Comparison of ENCODE assay signal across 8 mouse cellular contexts in the genomic region with DNA sequence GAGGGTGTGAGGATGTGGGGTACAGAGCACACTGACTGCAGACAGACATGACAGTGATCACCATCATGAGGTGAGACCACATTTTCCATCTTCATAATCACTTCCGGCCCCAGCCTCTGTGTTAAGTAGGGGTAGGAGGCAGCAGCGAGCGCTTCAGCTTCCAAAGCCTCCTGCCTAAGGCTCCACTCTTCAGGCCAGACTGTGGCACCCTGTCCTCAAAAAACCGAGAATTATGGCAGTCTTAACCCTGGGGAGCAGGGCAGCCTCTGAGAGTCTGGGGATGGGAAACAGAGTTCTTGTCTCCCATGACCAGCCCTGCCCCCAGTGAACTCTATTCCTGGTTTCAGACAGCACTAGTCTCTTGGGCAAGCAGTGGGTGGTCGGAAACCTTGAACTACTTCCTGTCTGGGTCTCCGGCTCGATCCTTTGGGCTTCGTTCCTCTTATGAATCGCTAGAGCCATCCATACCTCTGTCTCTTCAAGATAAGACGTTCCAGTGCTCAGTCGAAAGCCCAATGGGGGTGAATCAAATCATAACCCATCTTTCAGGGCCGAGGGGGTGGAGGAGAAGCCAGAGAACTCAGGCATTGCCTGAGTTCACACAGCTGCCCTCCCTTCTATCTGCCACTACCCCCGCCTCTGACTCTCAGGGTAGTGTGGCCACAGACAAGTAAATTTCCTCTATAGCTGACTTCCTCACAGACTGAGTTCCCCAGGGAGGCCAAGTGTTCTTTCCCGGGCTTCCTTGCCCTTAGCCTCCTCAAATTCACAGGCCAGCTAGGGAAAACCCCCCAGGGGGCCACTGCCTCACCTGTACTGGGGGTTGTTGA. TPM values are rescaled to one million over a fixed set of nuclear protein-coding genes. Genes with fewer than 3 reads are reported as not detected.
DNase-seq lines count a peak whose midpoint lies in the region; ATAC-seq and TF ChIP-seq lines count a peak whose summit lies in the region.

No protein-coding gene starts in this region.

- no peaks in the 10 kb centered on the region for H3K9me3 ChIP-seq in ES-E14 (ENCODE audit: control insufficient read depth, insufficient read depth, low read depth, low read length)
- H3K9me3 ChIP-seq in forebrain, embryonic 16.5 days (ENCODE audit: control insufficient read depth, low read length) = no peaks in the 10 kb centered on the region
- H3K9me3 ChIP-seq in liver, embryonic 16.5 days (replicated peaks; ENCODE audit: control insufficient read depth, low read length) = no peaks in the 10 kb centered on the region
- no peaks in the 10 kb centered on the region for H3K9me3 ChIP-seq in neural tube, embryonic 14.5 days (ENCODE audit: control insufficient read depth, low read length)

- H3K4me3 ChIP-seq in ES-E14 (ENCODE audit: insufficient read depth in 1 of 2, low read depth in 1 of 2, low read length in 2 of 2, poor library complexity in 1 of 2, severe bottlenecking in 1 of 2) = peak overlapping the region; percentile 30 to 51
- no peak overlapping the region for H3K4me3 ChIP-seq in forebrain, embryonic 16.5 days (replicated peaks; ENCODE audit: low read length)
- no peak overlapping the region for H3K4me3 ChIP-seq in liver, embryonic 16.5 days (ENCODE audit: low read depth, low read length)
- H3K4me3 ChIP-seq in neural tube, embryonic 14.5 days (ENCODE audit: low read depth, low read length) = no peak overlapping the region

- H3K4me1 ChIP-seq in ES-E14 (ENCODE audit: control insufficient read depth in 2 of 2, insufficient read depth in 2 of 2, low read length in 2 of 2, poor library complexity in 1 of 2) = peaks cover 7 to 39% of the 10 kb centered on the region in 2 experiments; a peak in 3 of 4 replicates
- H3K4me1 ChIP-seq in forebrain, embryonic 16.5 days (replicated peaks; ENCODE audit: control insufficient read depth, insufficient read depth, low read length) = peaks cover 18% of the 10 kb centered on the region
- H3K4me1 ChIP-seq in liver, embryonic 16.5 days (ENCODE audit: control insufficient read depth, low read depth, low read length) = peaks cover 29% of the 10 kb centered on the region
- peaks cover 14% of the 10 kb centered on the region; the same call in 1 of the 2 replicates for H3K4me1 ChIP-seq in neural tube, embryonic 14.5 days (ENCODE audit: control insufficient read depth, insufficient read depth, low read length)

- H3K4me2 ChIP-seq in forebrain, embryonic 16.5 days (ENCODE audit: low read length) = 0 out of 2 replicates have a peak overlapping the region, but pooled peaks have one; percentile 2
- H3K4me2 ChIP-seq in liver, embryonic 16.5 days (ENCODE audit: low read depth, low read length) = peak overlapping the region; percentile 42
- H3K4me2 ChIP-seq in neural tube, embryonic 14.5 days (ENCODE audit: low read depth, low read length) = no peak overlapping the region

- in situ Hi-C loops in ES-E14 (cut with MboI; ENCODE audit: low sequenced_read_pairs in 2 of 2, unreplicated experiment in 2 of 2) = loop anchor here in 1 of 2 experiments (25.0 kb wide), 1 partner anchor 312 kb away; the partner anchor contains the start of genes Hpdl, Mutyh and Toe1

- peak overlapping the region; percentile 98 for H3K27ac ChIP-seq in ES-E14 (ENCODE audit: insufficient read depth, low read depth, low read length, poor library complexity, severe bottlenecking)
- peak overlapping the region; percentile 54 for H3K27ac ChIP-seq in forebrain, embryonic 16.5 days (ENCODE audit: low read length)
- H3K27ac ChIP-seq in liver, embryonic 16.5 days (ENCODE audit: low read length) = peak overlapping the region; percentile 39
- H3K27ac ChIP-seq in neural tube, embryonic 14.5 days (ENCODE audit: low read depth, low read length) = peak overlapping the region; percentile 56

- peaks cover 19% of the 10 kb centered on the region for H3K36me3 ChIP-seq in ES-E14 (ENCODE audit: control insufficient read depth, insufficient read depth, low read length, poor library complexity, severe bottlenecking)
- no peaks in the 10 kb centered on the region for H3K36me3 ChIP-seq in forebrain, embryonic 16.5 days (ENCODE audit: control insufficient read depth, insufficient read depth)
- H3K36me3 ChIP-seq in liver, embryonic 16.5 days (ENCODE audit: control insufficient read depth, insufficient read depth) = no peaks in the 10 kb centered on the region
- peaks cover 10% of the 10 kb centered on the region for H3K36me3 ChIP-seq in neural tube, embryonic 14.5 days (ENCODE audit: control insufficient read depth, insufficient read depth, low read length)

- WGBS in forebrain, embryonic 16.5 days = 79% methylated on average over 14 of the region's 14 CpGs
- WGBS in liver, embryonic 16.5 days (ENCODE audit: insufficient replicate concordance) = 12% methylated on average over 14 of the region's 14 CpGs
- 72% methylated on average over 14 of the region's 14 CpGs for WGBS in neural tube, embryonic 14.5 days

- ATAC-seq in forebrain, embryonic 16.5 days = no peak
- ATAC-seq in inflammation-experienced regulatory T-cells, adult 6 months = peak; percentile 75
- no peak for ATAC-seq in liver, embryonic 16.5 days (ENCODE audit: low read depth)
- no peak for ATAC-seq in neural tube, embryonic 14.5 days (ENCODE audit: low read depth)

- DNase-seq in A20 (ENCODE audit: low read depth, low spot score) = peak; percentile 85
- DNase-seq in ES-E14 (ENCODE audit: low read depth, low spot score) = no peak
- no peak for DNase-seq in embryo, embryonic 10.5 days (ENCODE audit: low spot score)
- no peak for DNase-seq in embryo, embryonic 10 days (ENCODE audit: low spot score)

- H3K9ac ChIP-seq in ES-E14 (ENCODE audit: insufficient read depth, low read depth, low read length, poor library complexity, severe bottlenecking) = peak overlapping the region; percentile 75
- H3K9ac ChIP-seq in forebrain, embryonic 16.5 days (replicated peaks; ENCODE audit: low read depth, low read length) = peak overlapping the region; percentile 22
- H3K9ac ChIP-seq in liver, embryonic 16.5 days (ENCODE audit: low read depth, low read length) = 0 out of 2 replicates have a peak overlapping the region, but pooled peaks have one; percentile 20
- no peak overlapping the region for H3K9ac ChIP-seq in neural tube, embryonic 14.5 days (replicated peaks; ENCODE audit: low read depth, low read length)

- H3K27me3 ChIP-seq in forebrain, embryonic 16.5 days (replicated peaks; ENCODE audit: control insufficient read depth, insufficient read depth, low read length) = no peaks in the 10 kb centered on the region
- no peaks in the 10 kb centered on the region for H3K27me3 ChIP-seq in liver, embryonic 16.5 days (ENCODE audit: control insufficient read depth, insufficient read depth, low read depth, low read length)
- no peaks in the 10 kb centered on the region for H3K27me3 ChIP-seq in neural tube, embryonic 14.5 days (ENCODE audit: control insufficient read depth, insufficient read depth, low read length)

TF ChIP-seq in ES-E14, 5 proteins besides CTCF, POLR2A, EP300 and RAD21:
- TF ChIP-seq CHD2 (IDR thresholded peaks at IDR 0.05; ENCODE audit: low read depth, low read length) = no peak
- no peak for TF ChIP-seq MAFK (IDR thresholded peaks at IDR 0.05; ENCODE audit: insufficient read depth, low read depth, low read length)
- no peak for TF ChIP-seq HCFC1 (IDR thresholded peaks at IDR 0.05; ENCODE audit: borderline replicate concordance, insufficient read depth, low read length)
- TF ChIP-seq ZNF384 (IDR thresholded peaks at IDR 0.05; ENCODE audit: low read depth, low read length) = no peak
- TF ChIP-seq ZC3H11A (IDR thresholded peaks at IDR 0.05; ENCODE audit: borderline replicate concordance, low read depth, low read length) = no peak

RNA-seq across cellular contexts. Expression of gene Btbd19, which starts 0.8 kb away (rescaled TPM):
- 51.2 and 87.1 TPM in 2 replicates for total RNA-seq in ES-E14 (2012; rRNA removed)
- 4.3 and 4.8 TPM in 2 replicates for polyA plus RNA-seq in forebrain, embryonic 16.5 days (2015; fragmentation: Nextera tagmentation; extraction: Ambion mirVana)
- 10 to 100 TPM; 24.8 to 27.2 (median 25.0) TPM for polyA plus RNA-seq in inflammation-experienced regulatory T-cells, adult 6 months (2017; shearing (Covaris generic))
- 1.5 and 1.8 TPM in 2 replicates for polyA plus RNA-seq in liver, embryonic 16.5 days (2015; fragmentation: Nextera tagmentation; extraction: Ambion mirVana)
- 2.7 and 3.9 TPM in 2 replicates for polyA plus RNA-seq in neural tube, embryonic 14.5 days (2014; fragmentation: Nextera tagmentation; extraction: Ambion mirVana)

RNA-seq across cellular contexts. Expression of gene Tctex1d4, which starts 1.9 kb away (rescaled TPM):
- total RNA-seq in ES-E14 (2012; rRNA removed) = 0.49 and 1.2 TPM in 2 replicates
- 0.35 and 0.53 TPM in 2 replicates for polyA plus RNA-seq in forebrain, embryonic 16.5 days (2015; fragmentation: Nextera tagmentation; extraction: Ambion mirVana)
- polyA plus RNA-seq in inflammation-experienced regulatory T-cells, adult 6 months (2017; shearing (Covaris generic)) = 1 to 10 TPM; 2.0 to 4.1 (median 3.1) TPM
- polyA plus RNA-seq in liver, embryonic 16.5 days (2015; fragmentation: Nextera tagmentation; extraction: Ambion mirVana) = 0.11 TPM in 1 of 2 replicates, not detected in the other
- polyA plus RNA-seq in neural tube, embryonic 14.5 days (2014; fragmentation: Nextera tagmentation; extraction: Ambion mirVana) = not detected in 2 replicates

RNA-seq across cellular contexts. Expression of gene Plk3, which starts 9.0 kb away (rescaled TPM):
- 26.7 and 28.3 TPM in 2 replicates for total RNA-seq in ES-E14 (2012; rRNA removed)
- polyA plus RNA-seq in forebrain, embryonic 16.5 days (2015; fragmentation: Nextera tagmentation; extraction: Ambion mirVana) = 9.6 and 10.2 TPM in 2 replicates
- polyA plus RNA-seq in inflammation-experienced regulatory T-cells, adult 6 months (2017; shearing (Covaris generic)) = 10 to 100 TPM; 13.4 to 19.8 (median 18.8) TPM
- polyA plus RNA-seq in liver, embryonic 16.5 days (2015; fragmentation: Nextera tagmentation; extraction: Ambion mirVana) = 2.2 TPM in 2 replicates
- 16.1 and 19.1 TPM in 2 replicates for polyA plus RNA-seq in neural tube, embryonic 14.5 days (2014; fragmentation: Nextera tagmentation; extraction: Ambion mirVana)

RNA-seq across cellular contexts. Expression of gene Ptch2, which starts 28.9 kb away (rescaled TPM):
- 28.2 and 80.0 TPM in 2 replicates for total RNA-seq in ES-E14 (2012; rRNA removed)
- polyA plus RNA-seq in forebrain, embryonic 16.5 days (2015; fragmentation: Nextera tagmentation; extraction: Ambion mirVana) = 2.9 and 5.5 TPM in 2 replicates
- polyA plus RNA-seq in inflammation-experienced regulatory T-cells, adult 6 months (2017; shearing (Covaris generic)) = under 1 TPM in 2 of 3 experiments, not detected in 1; 0.15 to 0.24 TPM
- polyA plus RNA-seq in liver, embryonic 16.5 days (2015; fragmentation: Nextera tagmentation; extraction: Ambion mirVana) = 0.67 and 0.69 TPM in 2 replicates
- polyA plus RNA-seq in neural tube, embryonic 14.5 days (2014; fragmentation: Nextera tagmentation; extraction: Ambion mirVana) = 5.6 and 6.4 TPM in 2 replicates

RNA-seq across cellular contexts. Expression of gene Rps8, which starts 31.3 kb away (rescaled TPM):
- total RNA-seq in ES-E14 (2012; rRNA removed) = 3,133 and 3,400 TPM in 2 replicates
- 418 and 427 TPM in 2 replicates for polyA plus RNA-seq in forebrain, embryonic 16.5 days (2015; fragmentation: Nextera tagmentation; extraction: Ambion mirVana)
- polyA plus RNA-seq in inflammation-experienced regulatory T-cells, adult 6 months (2017; shearing (Covaris generic)) = 100 to 1,000 TPM; 670 to 888 (median 878) TPM
- polyA plus RNA-seq in liver, embryonic 16.5 days (2015; fragmentation: Nextera tagmentation; extraction: Ambion mirVana) = 514 and 522 TPM in 2 replicates
- polyA plus RNA-seq in neural tube, embryonic 14.5 days (2014; fragmentation: Nextera tagmentation; extraction: Ambion mirVana) = 549 and 599 TPM in 2 replicates

Comparison
In these comparisons a context has a peak if more than half of its experiments do, and no peak if none do; other contexts are left out.
1. H3K27ac ChIP-seq: peak in every context shown above with its lines; median percentile 98 in ES-E14; 56 in neural tube, embryonic 14.5 days; 54 in forebrain, embryonic 16.5 days; 39 in liver, embryonic 16.5 days.
2. H3K4me3 ChIP-seq: peak in ES-E14 (2 of 2); none in forebrain, embryonic 16.5 days (single experiment), liver, embryonic 16.5 days (single experiment) and neural tube, embryonic 14.5 days (single experiment).